Mouse (Mus musculus) ES-E14 (cell line): ENCODE data around the gene Ggnbp2.

Experiments
- CHD2 ChIP-seq: IDR thresholded peaks from 2 replicates; pipeline ENCODE4 v1.6.1; 2014; ENCODE audit warnings: mild to moderate bottlenecking, low read depth, low read length, inconsistent platforms
- HCFC1 ChIP-seq: IDR thresholded peaks from 2 replicates; pipeline ENCODE4 v1.6.1; 2012; ENCODE audit warnings: low read length, inconsistent platforms, borderline replicate concordance; ENCODE audit not compliant: insufficient read depth
- MAFK ChIP-seq: IDR thresholded peaks from 2 replicates; pipeline ENCODE4 v1.6.1; 2014; ENCODE audit warnings: mild to moderate bottlenecking, low read depth, low read length, inconsistent platforms; ENCODE audit not compliant: insufficient read depth
- ZC3H11A ChIP-seq: IDR thresholded peaks from 2 replicates; pipeline ENCODE4 v1.6.1; 2012; ENCODE audit warnings: low read depth, mild to moderate bottlenecking, inconsistent platforms, low read length, borderline replicate concordance

DNA sequence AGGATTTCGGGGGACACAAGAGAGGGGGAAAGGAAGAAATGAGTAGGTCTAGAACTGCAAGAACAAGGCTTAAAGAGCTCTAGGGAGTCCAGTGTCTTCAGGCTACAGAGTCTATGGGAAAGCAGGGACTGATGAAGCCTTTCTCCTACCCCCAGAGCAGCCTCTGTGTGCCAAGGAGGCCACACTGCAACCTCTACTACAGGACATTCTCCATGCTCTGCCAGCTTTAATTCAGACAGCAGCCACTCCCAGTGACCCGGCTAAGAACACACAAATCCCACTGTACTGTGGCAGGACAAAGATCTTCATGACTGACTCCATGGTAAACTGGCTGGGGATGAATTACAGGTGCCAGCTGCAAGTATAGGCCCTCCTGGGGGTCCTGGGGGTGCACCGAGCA is 36.5 kb upstream of the Ggnbp2 start:
- TF ChIP-seq MAFK (no peak), ZC3H11A (no peak), HCFC1 (no peak), CHD2 (no peak)
